Mouse (Mus musculus) layer of hippocampus, adult 11-12 months (tissue): ENCODE measurements around the gene Rnaseh2b.

Experiments used
- DNase-seq: peaks from one replicate; pipeline ENCODE4 v3.0.0; 2022; ENCODE audit warnings: low spot score

Gene Rnaseh2b

GRCm38 (mm10) chr14:62292488-62293339 is at the start of gene Rnaseh2b, which contains the start of gene Dleu7:
TSS of gene Rnaseh2b (plus strand) at chr14:62292589.
TSS of gene Dleu7 (minus strand) at chr14:62293047.
- DNase-seq, result peak; percentile 24

GRCm38 (mm10) chr14:62243530-62243929 is 48.9 kb upstream of the Rnaseh2b start:
- DNase-seq, result no peak

- DNase-seq, result peak; percentile 16
Observed at GRCm38 (mm10) chr14:62245557-62245956, 46.8 kb upstream of the Rnaseh2b start.

- no peak for DNase-seq
Observed at GRCm38 (mm10) chr14:62248345-62248744, 44.0 kb upstream of the Rnaseh2b start.

- no peak for DNase-seq
Observed at GRCm38 (mm10) chr14:62248796-62249195, 43.6 kb upstream of the Rnaseh2b start.

GRCm38 (mm10) chr14:62249251-62249650 is 43.1 kb upstream of the Rnaseh2b start:
- DNase-seq, result no peak

GRCm38 (mm10) chr14:62250046-62250445 is 42.3 kb upstream of the Rnaseh2b start:
- DNase-seq, result no peak

- DNase-seq, result peak; percentile 67
Observed at GRCm38 (mm10) chr14:62251999-62252398, 40.4 kb upstream of the Rnaseh2b start.

- DNase-seq, result no peak
Observed at GRCm38 (mm10) chr14:62254371-62254770, 38.0 kb upstream of the Rnaseh2b start.

- no peak for DNase-seq
Observed at GRCm38 (mm10) chr14:62256066-62256465, 36.3 kb upstream of the Rnaseh2b start.

- DNase-seq, result no peak
Observed at GRCm38 (mm10) chr14:62258125-62258524, 34.3 kb upstream of the Rnaseh2b start.

- DNase-seq, result no peak
Observed at GRCm38 (mm10) chr14:62258978-62259536, 33.3 kb upstream of the Rnaseh2b start.

GRCm38 (mm10) chr14:62270698-62271396 is 21.5 kb upstream of the Rnaseh2b start:
- no peak for DNase-seq

- no peak for DNase-seq
Observed at GRCm38 (mm10) chr14:62273604-62274003, 18.8 kb upstream of the Rnaseh2b start.

GRCm38 (mm10) chr14:62282974-62283373 is 9.4 kb upstream of the Rnaseh2b start:
- DNase-seq, result no peak

- DNase-seq, result no peak
Observed at GRCm38 (mm10) chr14:62288731-62289130, 3.7 kb upstream of the Rnaseh2b start.

- DNase-seq, result no peak
Observed at GRCm38 (mm10) chr14:62291406-62291987, 892 bp upstream of the Rnaseh2b start.

GRCm38 (mm10) chr14:62292166-62292487 is 262 bp upstream of the Rnaseh2b start:
- DNase-seq, result no peak

- DNase-seq, result no peak
Observed at GRCm38 (mm10) chr14:62298808-62299207, 6.4 kb downstream of the Rnaseh2b start.

- DNase-seq, result no peak
Observed at GRCm38 (mm10) chr14:62300031-62300430, 7.6 kb downstream of the Rnaseh2b start.

GRCm38 (mm10) chr14:62307555-62307954 is 15.2 kb downstream of the Rnaseh2b start:
- DNase-seq, result no peak

GRCm38 (mm10) chr14:62309026-62309425 is 16.6 kb downstream of the Rnaseh2b start:
- DNase-seq, result no peak

GRCm38 (mm10) chr14:62311672-62312071 is 19.3 kb downstream of the Rnaseh2b start:
- DNase-seq, result no peak
